Mouse (Mus musculus) hindbrain, embryonic 16.5 days (tissue): ENCODE results near the gene Trim39. TPM values are rescaled to one million over a fixed set of nuclear protein-coding genes. Genes with fewer than 3 reads are reported as not detected.
A peak's percentile ranks its signal among the peaks of the same experiment; 100 is the strongest.

Experiments used
- ATAC-seq: fragments of 200-750 bp; cut with Nextera tagmentation; 2 replicates; pipeline ENCODE4 v1.8.0; 2017; ENCODE audit warnings: moderate TSS enrichment, moderate library complexity
- H3K27ac ChIP-seq: fragments of 300-500 bp; sonication (generic); 2 replicates; pipeline ENCODE4 v1.5.1; 2014; ENCODE audit warnings: low read depth, mild to moderate bottlenecking, control low read depth, low read length, moderate library complexity
- H3K27me3 ChIP-seq: fragments of 300-500 bp; sonication (generic); replicated peaks from 2 replicates; pipeline ENCODE4 v1.6.1; 2014; ENCODE audit warnings: low read length; ENCODE audit not compliant: control insufficient read depth, insufficient read depth
- H3K36me3 ChIP-seq: fragments of 300-500 bp; sonication (generic); 2 replicates; pipeline ENCODE4 v1.6.1; 2014; ENCODE audit warnings: mild to moderate bottlenecking, low read length, moderate library complexity, mixed read lengths; ENCODE audit not compliant: control insufficient read depth, insufficient read depth
- H3K4me1 ChIP-seq: fragments of 300-500 bp; sonication (generic); 2 replicates; pipeline ENCODE4 v1.6.1; 2014; ENCODE audit warnings: low read depth, low read length; ENCODE audit not compliant: control insufficient read depth, insufficient read depth
- H3K4me2 ChIP-seq: fragments of 300-500 bp; sonication (generic); 2 replicates; pipeline ENCODE4 v1.6.1; 2014; ENCODE audit warnings: mild to moderate bottlenecking, low read length, control low read depth, moderate library complexity
- H3K4me3 ChIP-seq: fragments of 300-500 bp; sonication (generic); 2 replicates; pipeline ENCODE4 v1.5.1; 2014; ENCODE audit warnings: mild to moderate bottlenecking, low read length, control low read depth, moderate library complexity
- H3K9ac ChIP-seq: fragments of 300-500 bp; sonication (generic); 2 replicates; pipeline ENCODE4 v1.6.1; 2014; ENCODE audit warnings: low read depth, mild to moderate bottlenecking, control low read depth, low read length, moderate library complexity
- H3K9me3 ChIP-seq: fragments of 300-500 bp; sonication (generic); 2 replicates; pipeline ENCODE4 v1.6.1; 2014; ENCODE audit warnings: mild to moderate bottlenecking, low read length, moderate library complexity; ENCODE audit not compliant: control insufficient read depth
- WGBS: fragments of 180-500 bp; shearing (Covaris S2); extraction: QIAGEN DNeasy Blood & Tissue Kit; methylation state at CpG from one replicate; pipeline ENCODE4 v1.1.7; 2014; 5-methylcytosine and 5-hydroxymethylcytosine counted together
- polyA plus RNA-seq: library from polyadenylated mRNA; unstranded; fragments of >200 nt; fragmentation: Nextera tagmentation; extraction: Ambion mirVana; gene quantifications from 2 replicates; pipeline ENCODE4 v1.2.1, GENCODE M21; 2015

The Trim39 gene
- polyA plus RNA-seq, 1 experiment from 2014 or later: 22.1 TPM

- ATAC-seq: no peak
- Histone ChIP-seq H3K9me3 (no peaks in the 10 kb centered on the region), H3K4me2 (no peak overlapping the region), H3K36me3 (0 out of 2 replicates have a peak, but pooled peaks cover 4% of the 10 kb centered on the region), H3K4me1 (peaks cover 29% of the 10 kb centered on the region), H3K27me3 (no peaks in the 10 kb centered on the region), H3K9ac (no peak overlapping the region), H3K4me3 (no peak overlapping the region), H3K27ac (no peak overlapping the region)
- 93% methylated on average over 4 of the region's 4 CpGs for WGBS
These were observed 2.7 kb upstream of the Trim39 start for GRCm38 (mm10) chr17:36274776-36275175.

DNA sequence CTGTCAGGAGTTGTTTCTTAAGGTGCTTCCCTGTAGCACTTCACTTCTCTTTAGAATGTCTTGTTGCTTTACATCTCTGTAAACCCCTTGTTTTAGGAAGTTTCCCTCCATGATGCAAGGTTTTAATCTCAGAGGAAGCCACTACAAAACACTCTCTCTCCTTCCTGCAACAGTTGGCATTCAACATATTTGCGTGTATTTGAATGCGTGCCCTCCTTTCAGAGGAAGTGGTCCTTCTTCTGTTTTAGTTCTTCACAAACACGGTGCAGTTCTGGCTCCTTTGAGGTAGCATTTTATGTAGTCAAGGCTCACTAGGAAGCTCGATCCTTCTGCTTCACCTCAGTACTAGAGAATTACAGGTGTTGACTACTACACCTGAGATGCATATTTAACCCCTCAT, 1.7 kb upstream of the Trim39 start:
- 0 out of 2 replicates have a peak, but pooled peaks cover 4% of the 10 kb centered on the region for H3K36me3 ChIP-seq
- no peak overlapping the region for H3K4me3 ChIP-seq
- 90% methylated on average over 4 of the region's 4 CpGs for WGBS
- H3K27me3 ChIP-seq: no peaks in the 10 kb centered on the region
- peaks cover 30% of the 10 kb centered on the region for H3K4me1 ChIP-seq
- H3K9me3 ChIP-seq: no peaks in the 10 kb centered on the region
- no peak for ATAC-seq
- H3K27ac ChIP-seq: no peak overlapping the region
- no peak overlapping the region for H3K4me2 ChIP-seq
- no peak overlapping the region for H3K9ac ChIP-seq

GRCm38 (mm10) chr17:36272643-36273366, 758 bp upstream of the Trim39 start:
- H3K9ac ChIP-seq: peak overlapping the region; percentile 96
- WGBS: 82% methylated on average over 9 of the region's 9 CpGs

DNA sequence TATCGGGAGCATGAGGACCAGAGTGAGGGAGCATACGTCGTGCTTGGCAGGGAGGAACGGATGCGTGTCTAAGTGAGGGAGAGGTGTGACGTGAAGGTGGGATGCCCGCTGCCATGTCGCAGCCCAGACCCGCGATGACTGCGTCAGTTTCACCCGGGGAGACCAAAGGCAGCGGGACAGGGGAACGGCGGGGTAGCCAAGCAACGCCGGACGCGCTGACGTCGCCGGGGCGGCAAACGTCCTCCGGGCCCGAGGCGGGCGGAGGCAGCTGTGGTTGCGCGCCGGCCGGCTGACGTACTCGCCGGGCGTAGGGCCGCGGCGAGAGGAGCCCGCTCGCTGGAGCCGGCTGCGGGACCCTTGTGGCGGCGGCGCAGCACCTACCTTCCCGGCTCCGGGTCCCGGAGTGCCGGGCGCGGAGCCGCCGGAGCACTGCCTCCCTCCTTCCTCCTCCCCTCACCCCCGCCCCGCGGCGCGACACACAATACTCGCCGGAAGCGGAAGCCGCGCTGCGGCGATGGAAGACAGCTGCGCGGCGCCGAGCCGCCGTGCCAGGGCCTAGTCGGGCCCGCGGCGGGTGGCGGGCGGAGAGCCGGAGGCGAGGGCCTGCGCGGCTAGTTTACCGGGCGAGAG, 976 bp downstream of the Trim39 start:
- Histone ChIP-seq H3K27ac (peak overlapping the region; percentile 99), H3K4me3 (peak overlapping the region; percentile 95), H3K4me2 (peak overlapping the region; percentile 92), H3K9me3 (no peaks in the 10 kb centered on the region), H3K27me3 (no peaks in the 10 kb centered on the region), H3K9ac (peak overlapping the region; percentile 96), H3K4me1 (peaks cover 30% of the 10 kb centered on the region), H3K36me3 (peaks cover 13% of the 10 kb centered on the region)
- ATAC-seq: peak; percentile 93
- under 1% methylated on average over 58 of the region's 84 CpGs for WGBS

More at GRCm38 (mm10) chr17:36272643-36273366, 758 bp upstream of the Trim39 start:
- Histone ChIP-seq H3K4me1 (peaks cover 30% of the 10 kb centered on the region), H3K4me2 (peak overlapping the region; percentile 86), H3K9me3 (no peaks in the 10 kb centered on the region), H3K27me3 (no peaks in the 10 kb centered on the region), H3K27ac (no peak overlapping the region), H3K36me3 (0 out of 2 replicates have a peak, but pooled peaks cover 8% of the 10 kb centered on the region), H3K4me3 (peak overlapping the region; percentile 95)
- no peak for ATAC-seq

- no peak overlapping the region for H3K9ac ChIP-seq
- H3K4me1 ChIP-seq: peaks cover 10% of the 10 kb centered on the region
- no peak overlapping the region for H3K27ac ChIP-seq
- peaks cover 47% of the 10 kb centered on the region for H3K36me3 ChIP-seq
- no peak overlapping the region for H3K4me2 ChIP-seq
- no peak for ATAC-seq
- WGBS: 80% methylated on average over 5 of the region's 5 CpGs
- no peak overlapping the region for H3K4me3 ChIP-seq
- no peaks in the 10 kb centered on the region for H3K27me3 ChIP-seq
- H3K9me3 ChIP-seq: no peaks in the 10 kb centered on the region
These were observed 6.2 kb downstream of the Trim39 start for GRCm38 (mm10) chr17:36265834-36266233.

- Histone ChIP-seq H3K4me1 (no peaks in the 10 kb centered on the region), H3K36me3 (peaks cover 52% of the 10 kb centered on the region), H3K27ac (no peak overlapping the region), H3K9ac (no peak overlapping the region), H3K27me3 (no peaks in the 10 kb centered on the region), H3K4me2 (no peak overlapping the region), H3K9me3 (no peaks in the 10 kb centered on the region), H3K4me3 (no peak overlapping the region)
- WGBS: 87% methylated on average over 3 of the region's 3 CpGs
- ATAC-seq: no peak
These were observed 7.6 kb downstream of the Trim39 start for GRCm38 (mm10) chr17:36264273-36264925.

DNA sequence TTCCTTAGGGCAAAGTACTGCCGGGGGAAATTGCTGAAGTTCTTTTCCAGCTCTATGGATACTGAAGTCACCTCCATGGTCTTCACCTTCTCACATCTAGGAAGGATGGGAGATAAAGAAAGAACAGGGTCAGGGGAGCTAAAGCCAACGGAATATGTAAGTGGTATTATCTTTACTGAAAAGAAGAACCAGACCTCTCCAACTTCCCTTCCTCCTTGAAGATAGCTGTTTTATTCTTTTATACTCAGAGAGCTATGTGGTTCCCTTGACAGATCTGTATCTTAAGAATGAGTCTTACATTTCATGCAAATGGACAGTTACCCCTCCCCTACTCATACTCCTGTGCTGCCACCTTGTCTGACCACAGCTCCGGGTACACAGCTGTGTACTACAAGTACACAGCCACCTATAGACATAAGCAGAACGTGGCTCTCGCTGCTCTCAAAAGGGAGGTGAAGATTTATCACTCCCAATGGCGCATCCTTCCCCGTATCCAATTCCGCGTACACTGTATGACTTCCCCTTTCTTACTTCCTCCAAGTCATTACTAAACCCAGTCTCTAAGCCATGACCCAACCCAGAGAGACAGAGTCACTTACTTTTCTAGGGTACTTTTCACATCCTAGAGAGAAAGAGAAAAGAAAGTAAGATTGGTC, 10.4 kb downstream of the Trim39 start:
- no peak overlapping the region for H3K4me3 ChIP-seq
- WGBS: 93% methylated on average over 9 of the region's 9 CpGs
- no peak for ATAC-seq
- no peaks in the 10 kb centered on the region for H3K27me3 ChIP-seq
- no peak overlapping the region for H3K27ac ChIP-seq
- H3K4me1 ChIP-seq: peaks cover 4% of the 10 kb centered on the region
- H3K4me2 ChIP-seq: no peak overlapping the region
- peaks cover 42% of the 10 kb centered on the region for H3K36me3 ChIP-seq
- no peaks in the 10 kb centered on the region for H3K9me3 ChIP-seq
- no peak overlapping the region for H3K9ac ChIP-seq

DNA sequence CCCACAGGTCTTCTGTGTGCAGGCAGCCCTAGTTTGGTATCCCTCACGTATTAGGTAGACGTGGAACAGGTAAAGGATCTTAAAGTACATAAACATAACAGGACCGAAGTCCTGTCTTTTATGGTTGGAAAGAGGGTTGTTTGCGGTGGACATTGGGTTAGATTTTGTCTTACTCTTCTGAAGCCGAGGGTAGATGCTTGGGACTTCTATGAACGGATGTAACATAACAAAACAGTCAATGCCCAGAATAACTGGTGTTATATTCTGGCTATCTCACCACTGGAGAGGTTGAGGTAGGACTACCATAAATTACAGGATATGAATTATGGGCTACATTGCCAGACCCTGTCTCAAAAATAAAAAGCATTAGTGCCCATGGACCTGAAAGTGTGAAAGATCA, 14.1 kb downstream of the Trim39 start, which contains the start of gene Rpp21:
TSS of gene Rpp21 (minus strand) at position 101 of the 400 bp plus-strand sequence.
- Histone ChIP-seq H3K36me3 (peaks cover 19% of the 10 kb centered on the region), H3K9ac (peak within 1 kb of the TSS; percentile 90), H3K27ac (peak within 1 kb of the TSS; percentile 89), H3K27me3 (no peaks in the 10 kb centered on the region), H3K4me1 (peaks cover 5% of the 10 kb centered on the region), H3K4me3 (peak within 1 kb of the TSS; percentile 78), H3K9me3 (no peaks in the 10 kb centered on the region), H3K4me2 (peak within 1 kb of the TSS; percentile 60)
- ATAC-seq: 0 out of 2 replicates have a peak, but pooled peaks have one; percentile 7
- 54% methylated on average over 6 of the region's 6 CpGs for WGBS
